Mouse (Mus musculus): ENCODE measurements around the gene Ngly1. TPM values are rescaled to one million over a fixed set of nuclear protein-coding genes. Genes with fewer than 3 reads are reported as not detected.

Ngly1 gene
- total and polyA plus RNA-seq, 2 experiments from 2014 or later, result 24.0 to 27.6 TPM

- H3K36me3 ChIP-seq (ENCODE audit: insufficient read depth, low read length), result peaks cover 4% of the 10 kb centered on the region; the same call in 1 of the 2 replicates
- peak overlapping the region; percentile 93 for H3K9ac ChIP-seq (replicated peaks; ENCODE audit: low read length)
- H3K4me2 ChIP-seq (ENCODE audit: low read depth, low read length), result peak overlapping the region; percentile 80
- TF ChIP-seq CTCF (IDR thresholded peaks at IDR 0.05; ENCODE audit: low read depth), result no peak
- no peak for ATAC-seq
- 71% methylated on average over 3 of the region's 3 CpGs for WGBS
- no peak for DNase-seq (ENCODE audit: low spot score)
- 0 out of 2 replicates have a peak, but pooled peaks cover 3% of the 10 kb centered on the region for H3K4me1 ChIP-seq (ENCODE audit: insufficient read depth, low read length)
- H3K4me3 ChIP-seq (ENCODE audit: low read length), result peak overlapping the region; percentile 82
- no peaks in the 10 kb centered on the region for H3K9me3 ChIP-seq (ENCODE audit: low read length)
- H3K27ac ChIP-seq, result no peak overlapping the region
- no peaks in the 10 kb centered on the region for H3K27me3 ChIP-seq (ENCODE audit: insufficient read depth, low read length)
These were observed 1.0 kb downstream of the Ngly1 start for GRCm38 (mm10) chr14:16250099-16250498.

GRCm38 (mm10) chr14:16255745-16256144, 6.7 kb downstream of the Ngly1 start:
- no peak for ATAC-seq
- H3K4me2 ChIP-seq (ENCODE audit: low read depth, low read length), result no peak overlapping the region
- no peak for TF ChIP-seq CTCF (IDR thresholded peaks at IDR 0.05; ENCODE audit: low read depth)
- no peak overlapping the region for H3K9ac ChIP-seq (replicated peaks; ENCODE audit: low read length)
- no peak overlapping the region for H3K4me3 ChIP-seq (ENCODE audit: low read length)
- H3K27me3 ChIP-seq (ENCODE audit: insufficient read depth, low read length), result no peaks in the 10 kb centered on the region
- no peak for DNase-seq (ENCODE audit: low spot score)
- H3K9me3 ChIP-seq (ENCODE audit: low read length), result no peaks in the 10 kb centered on the region
- no peaks in the 10 kb centered on the region for H3K4me1 ChIP-seq (ENCODE audit: insufficient read depth, low read length)
- 91% methylated on average over 3 of the region's 3 CpGs for WGBS
- H3K36me3 ChIP-seq (ENCODE audit: insufficient read depth, low read length), result peaks cover 11% of the 10 kb centered on the region
- H3K27ac ChIP-seq, result no peak overlapping the region

GRCm38 (mm10) chr14:16256209-16256608, 7.1 kb downstream of the Ngly1 start:
- Histone ChIP-seq H3K4me3 (ENCODE audit: low read length) (no peak overlapping the region), H3K27ac (no peak overlapping the region), H3K4me2 (ENCODE audit: low read depth, low read length) (no peak overlapping the region), H3K9ac (replicated peaks; ENCODE audit: low read length) (no peak overlapping the region), H3K27me3 (ENCODE audit: insufficient read depth, low read length) (no peaks in the 10 kb centered on the region), H3K36me3 (ENCODE audit: insufficient read depth, low read length) (peaks cover 12% of the 10 kb centered on the region), H3K9me3 (ENCODE audit: low read length) (no peaks in the 10 kb centered on the region), H3K4me1 (ENCODE audit: insufficient read depth, low read length) (no peaks in the 10 kb centered on the region)
- ATAC-seq, result no peak
- TF ChIP-seq CTCF (IDR thresholded peaks at IDR 0.05; ENCODE audit: low read depth), result no peak
- DNase-seq (ENCODE audit: low spot score), result no peak
- 76% methylated on average over 2 of the region's 2 CpGs for WGBS

- no peaks in the 10 kb centered on the region for H3K4me1 ChIP-seq (ENCODE audit: insufficient read depth, low read length)
- no peaks in the 10 kb centered on the region for H3K9me3 ChIP-seq (ENCODE audit: low read length)
- H3K36me3 ChIP-seq (ENCODE audit: insufficient read depth, low read length), result peaks cover 4% of the 10 kb centered on the region
- no peak overlapping the region for H3K9ac ChIP-seq (replicated peaks; ENCODE audit: low read length)
- no peak overlapping the region for H3K4me2 ChIP-seq (ENCODE audit: low read depth, low read length)
- peak; percentile 54 for DNase-seq (ENCODE audit: low spot score)
- 56% methylated on average over 6 of the region's 6 CpGs for WGBS
- no peak overlapping the region for H3K4me3 ChIP-seq (ENCODE audit: low read length)
- peak; percentile 81 for ATAC-seq
- H3K27ac ChIP-seq, result no peak overlapping the region; the same call in 1 of the 2 replicates
- no peak for TF ChIP-seq CTCF (IDR thresholded peaks at IDR 0.05; ENCODE audit: low read depth)
- H3K27me3 ChIP-seq (ENCODE audit: insufficient read depth, low read length), result no peaks in the 10 kb centered on the region
These were observed 11.5 kb downstream of the Ngly1 start for GRCm38 (mm10) chr14:16260541-16260940.

- ATAC-seq (no peak), DNase-seq (ENCODE audit: low spot score) (no peak)
- H3K36me3 ChIP-seq (ENCODE audit: insufficient read depth, low read length), result peaks cover 4% of the 10 kb centered on the region; the same call in 1 of the 2 replicates
- H3K4me3 ChIP-seq (ENCODE audit: low read length), result no peak overlapping the region
- WGBS, result 80% methylated on average over 3 of the region's 3 CpGs
- no peak overlapping the region for H3K4me2 ChIP-seq (ENCODE audit: low read depth, low read length)
- H3K9me3 ChIP-seq (ENCODE audit: low read length), result no peaks in the 10 kb centered on the region
- no peak overlapping the region for H3K9ac ChIP-seq (replicated peaks; ENCODE audit: low read length)
- H3K4me1 ChIP-seq (ENCODE audit: insufficient read depth, low read length), result no peaks in the 10 kb centered on the region
- H3K27ac ChIP-seq, result no peak overlapping the region
- TF ChIP-seq CTCF (IDR thresholded peaks at IDR 0.05; ENCODE audit: low read depth), result no peak
- no peaks in the 10 kb centered on the region for H3K27me3 ChIP-seq (ENCODE audit: insufficient read depth, low read length)
These were observed 12.8 kb downstream of the Ngly1 start for GRCm38 (mm10) chr14:16261869-16262268.

GRCm38 (mm10) chr14:16267028-16267427, 17.9 kb downstream of the Ngly1 start:
- Histone ChIP-seq H3K4me3 (ENCODE audit: low read length) (no peak overlapping the region), H3K4me1 (ENCODE audit: insufficient read depth, low read length) (no peaks in the 10 kb centered on the region), H3K4me2 (ENCODE audit: low read depth, low read length) (no peak overlapping the region), H3K9ac (replicated peaks; ENCODE audit: low read length) (no peak overlapping the region), H3K36me3 (ENCODE audit: insufficient read depth, low read length) (no peaks in the 10 kb centered on the region), H3K27me3 (ENCODE audit: insufficient read depth, low read length) (no peaks in the 10 kb centered on the region), H3K27ac (no peak overlapping the region), H3K9me3 (ENCODE audit: low read length) (no peaks in the 10 kb centered on the region)
- ATAC-seq, result no peak
- no peak for DNase-seq (ENCODE audit: low spot score)
- 90% methylated on average over 5 of the region's 5 CpGs for WGBS
- TF ChIP-seq CTCF (IDR thresholded peaks at IDR 0.05; ENCODE audit: low read depth), result no peak

GRCm38 (mm10) chr14:16269776-16270175, 20.7 kb downstream of the Ngly1 start:
- TF ChIP-seq CTCF (IDR thresholded peaks at IDR 0.05; ENCODE audit: low read depth), result no peak
- WGBS, result 90% methylated on average over 2 of the region's 2 CpGs
- H3K36me3 ChIP-seq (ENCODE audit: insufficient read depth, low read length), result no peaks in the 10 kb centered on the region

More at GRCm38 (mm10) chr14:16269776-16270175, 20.7 kb downstream of the Ngly1 start:
- Histone ChIP-seq H3K9ac (replicated peaks; ENCODE audit: low read length) (no peak overlapping the region), H3K4me3 (ENCODE audit: low read length) (no peak overlapping the region), H3K4me2 (ENCODE audit: low read depth, low read length) (no peak overlapping the region), H3K27ac (no peak overlapping the region), H3K27me3 (ENCODE audit: insufficient read depth, low read length) (no peaks in the 10 kb centered on the region), H3K9me3 (ENCODE audit: low read length) (no peaks in the 10 kb centered on the region), H3K4me1 (ENCODE audit: insufficient read depth, low read length) (no peaks in the 10 kb centered on the region)
- DNase-seq (ENCODE audit: low spot score) (no peak), ATAC-seq (no peak)
